Mouse (Mus musculus) MEL (cell line): ENCODE results near the gene Gcnt4. TPM values are rescaled to one million over a fixed set of nuclear protein-coding genes. Genes with fewer than 3 reads are reported as not detected.

ENCODE experiments used
- DNase-seq: peaks from one replicate; pipeline ENCODE4 v3.0.0; 2011; ENCODE audit warnings: low read depth, low spot score
- H3K27ac ChIP-seq: 2 replicates; pipeline ENCODE4 v1.5.1; 2012; ENCODE audit warnings: low read depth, mild to moderate bottlenecking, control low read depth, low read length, moderate library complexity; ENCODE audit not compliant: control insufficient read depth
- H3K27me3 ChIP-seq, 2 experiments: fragments of 150-350 bp in 1 of 2; sonication (generic) in 1 of 2; 2 replicates each; pipeline ENCODE4 v1.6.1; 2012; ENCODE audit warnings: low read length in 2 of 2, mild to moderate bottlenecking in 2 of 2, improper control_type of control experiment in 1 of 2, moderate library complexity in 1 of 2; ENCODE audit not compliant: insufficient read depth in 2 of 2, control insufficient read depth in 1 of 2
- H3K36me3 ChIP-seq, 2 experiments: 2 replicates each; pipeline ENCODE4 v1.6.1; 2012 to 2014; ENCODE audit warnings: low read length in 2 of 2, improper control_type of control experiment in 1 of 2, inconsistent platforms in 1 of 2, mild to moderate bottlenecking in 1 of 2; ENCODE audit not compliant: insufficient read depth in 2 of 2, control insufficient read depth in 1 of 2
- H3K4me1 ChIP-seq, 2 experiments: fragments of 150-350 bp in 1 of 2; sonication (generic) in 1 of 2; 2 replicates each; pipeline ENCODE4 v1.6.1; 2012; ENCODE audit warnings: low read length in 2 of 2, improper control_type of control experiment in 1 of 2, mild to moderate bottlenecking in 1 of 2; ENCODE audit not compliant: insufficient read depth in 2 of 2, control insufficient read depth in 1 of 2
- H3K4me3 ChIP-seq, 2 experiments: fragments of 150-350 bp in 1 of 2; sonication (generic) in 1 of 2; 2 replicates each; pipeline ENCODE4 v1.5.1; 2012; ENCODE audit warnings: low read depth in 2 of 2, low read length in 2 of 2, mild to moderate bottlenecking in 2 of 2, moderate library complexity in 2 of 2, control low read depth in 1 of 2, improper control_type of control experiment in 1 of 2; ENCODE audit not compliant: control insufficient read depth in 1 of 2, insufficient read depth in 1 of 2
- H3K79me2 ChIP-seq: 2 replicates; pipeline ENCODE4 v1.6.1; 2012; ENCODE audit warnings: mild to moderate bottlenecking, low read length, moderate library complexity; ENCODE audit not compliant: control insufficient read depth, poor library complexity, insufficient read depth
- H3K9ac ChIP-seq: 2 replicates; pipeline ENCODE4 v1.6.1; 2012; ENCODE audit warnings: low read depth, mild to moderate bottlenecking, control low read depth, low read length, moderate library complexity; ENCODE audit not compliant: control insufficient read depth, poor library complexity, severe bottlenecking
- H3K9me3 ChIP-seq: fragments of 150-350 bp; sonication (generic); replicated peaks from 2 replicates; pipeline ENCODE4 v1.6.1; 2012; ENCODE audit warnings: mild to moderate bottlenecking, low read length, improper control_type of control experiment, moderate library complexity; ENCODE audit not compliant: insufficient read depth
- BHLHE40 ChIP-seq: IDR thresholded peaks from 2 replicates; pipeline ENCODE4 v1.6.1; 2012; ENCODE audit warnings: low read depth, mild to moderate bottlenecking, inconsistent platforms, low read length, improper control_type of control experiment, borderline replicate concordance
- E2F4 ChIP-seq: IDR thresholded peaks from 2 replicates; pipeline ENCODE4 v1.6.1; 2011; ENCODE audit warnings: low read depth, low read length, improper control_type of control experiment, borderline replicate concordance
- ETS1 ChIP-seq: IDR thresholded peaks from 2 replicates; pipeline ENCODE4 v1.6.1; 2012; ENCODE audit warnings: low read depth, mild to moderate bottlenecking, inconsistent platforms, low read length, improper control_type of control experiment, moderate library complexity
- GABPA ChIP-seq: IDR thresholded peaks from 2 replicates; pipeline ENCODE4 v1.6.1; 2012; ENCODE audit warnings: low read depth, mild to moderate bottlenecking, inconsistent platforms, low read length, improper control_type of control experiment, moderate library complexity
- HCFC1 ChIP-seq: IDR thresholded peaks from 2 replicates; pipeline ENCODE4 v1.6.1; 2012; ENCODE audit warnings: low read depth, mild to moderate bottlenecking, inconsistent platforms, low read length, improper control_type of control experiment, moderate library complexity
- JUND ChIP-seq: IDR thresholded peaks from 2 replicates; pipeline ENCODE4 v1.6.1; 2011; ENCODE audit warnings: low read depth, mild to moderate bottlenecking, improper control_type of control experiment, low read length
- KAT2A ChIP-seq: conservative IDR thresholded peaks from 2 replicates; pipeline ENCODE4 v1.6.1; 2012; ENCODE audit warnings: low read depth, low read length, improper control_type of control experiment, inconsistent platforms
- MAX ChIP-seq: IDR thresholded peaks from 2 replicates; pipeline ENCODE4 v1.6.1; 2011; ENCODE audit warnings: low read length, improper control_type of control experiment
- MXI1 ChIP-seq: IDR thresholded peaks from 2 replicates; pipeline ENCODE4 v1.6.1; 2011; ENCODE audit warnings: mild to moderate bottlenecking, low read depth, low read length, improper control_type of control experiment
- MYB ChIP-seq: IDR thresholded peaks from 2 replicates; pipeline ENCODE4 v1.6.1; 2011; ENCODE audit warnings: mild to moderate bottlenecking, low read depth, low read length, improper control_type of control experiment
- NELFE ChIP-seq: IDR thresholded peaks from 2 replicates; pipeline ENCODE4 v1.6.1; 2011; ENCODE audit warnings: low read depth, low read length, improper control_type of control experiment
- POLR2A ChIP-seq, 2 experiments: IDR thresholded peaks; 2 replicates each; pipeline ENCODE4 v1.6.1; 2011 to 2012; ENCODE audit warnings: low read length in 2 of 2, mild to moderate bottlenecking in 2 of 2, control low read depth in 1 of 2, improper control_type of control experiment in 1 of 2, low read depth in 1 of 2, moderate library complexity in 1 of 2; ENCODE audit not compliant: control insufficient read depth in 1 of 2, insufficient read depth in 1 of 2, poor library complexity in 1 of 2
- POLR2AphosphoS2 ChIP-seq: IDR thresholded peaks from 2 replicates; pipeline ENCODE4 v1.6.1; 2011; ENCODE audit warnings: low read length, improper control_type of control experiment
- RCOR1 ChIP-seq: IDR thresholded peaks from 2 replicates; pipeline ENCODE4 v1.6.1; 2012; ENCODE audit warnings: low read depth, mild to moderate bottlenecking, inconsistent platforms, low read length, improper control_type of control experiment
- SIN3A ChIP-seq: IDR thresholded peaks from 2 replicates; pipeline ENCODE4 v1.6.1; 2012; ENCODE audit warnings: low read length, improper control_type of control experiment, inconsistent platforms
- TAL1 ChIP-seq: IDR thresholded peaks from 2 replicates; pipeline ENCODE4 v1.6.1; 2012; ENCODE audit warnings: mild to moderate bottlenecking, inconsistent platforms, low read length, moderate library complexity, mixed read lengths
- TBP ChIP-seq: IDR thresholded peaks from 2 replicates; pipeline ENCODE4 v1.8.0; 2011; ENCODE audit warnings: low read depth, low read length, improper control_type of control experiment
- UBTF ChIP-seq: IDR thresholded peaks from 2 replicates; pipeline ENCODE4 v1.6.1; 2012; ENCODE audit warnings: low read depth, mild to moderate bottlenecking, inconsistent platforms, low read length, improper control_type of control experiment, moderate library complexity, borderline replicate concordance; ENCODE audit not compliant: insufficient read depth
- USF1 ChIP-seq: IDR thresholded peaks from 2 replicates; pipeline ENCODE4 v1.6.1; 2014; ENCODE audit warnings: low read depth, mild to moderate bottlenecking, inconsistent platforms, low read length, improper control_type of control experiment, moderate library complexity
- USF2 ChIP-seq, 2 experiments: IDR thresholded peaks; 2 replicates each; pipeline ENCODE4 v1.6.1; 2011 to 2012; ENCODE audit warnings: improper control_type of control experiment in 2 of 2, low read length in 2 of 2, borderline replicate concordance in 1 of 2, inconsistent platforms in 1 of 2, low read depth in 1 of 2, mild to moderate bottlenecking in 1 of 2; ENCODE audit not compliant: insufficient read depth in 1 of 2
- ZC3H11A ChIP-seq: IDR thresholded peaks from 2 replicates; pipeline ENCODE4 v1.6.1; 2012; ENCODE audit warnings: low read depth, mild to moderate bottlenecking, inconsistent platforms, low read length, improper control_type of control experiment
- ZKSCAN1 ChIP-seq: IDR thresholded peaks from 2 replicates; pipeline ENCODE4 v1.6.1; 2012; ENCODE audit warnings: low read depth, mild to moderate bottlenecking, inconsistent platforms, low read length, improper control_type of control experiment, moderate library complexity
- ZNF384 ChIP-seq: IDR thresholded peaks from 2 replicates; pipeline ENCODE4 v1.6.1; 2012; ENCODE audit warnings: low read depth, mild to moderate bottlenecking, inconsistent platforms, low read length, improper control_type of control experiment
- polyA plus RNA-seq, 2 experiments: library from polyadenylated mRNA; stranded (reverse) in 1 of 2; unstranded in 1 of 2; fragments of >175 nt in 1 of 2; fragments of >200 nt in 1 of 2; gene quantifications; 2 replicates each; pipeline versions ENCODE4 v1.2.1 to v1.2.4; 2012; ENCODE audit warnings: low replicate concordance in 2 of 2, low read depth in 1 of 2; ENCODE audit not compliant: insufficient read length in 2 of 2, insufficient read depth in 1 of 2, missing spikeins in 1 of 2
- total RNA-seq: library from RNA; depleted of rRNA; stranded (reverse); fragments of 300-350 nt; gene quantifications from 2 replicates; pipeline ENCODE4 v1.2.3, GENCODE M21; 2012

Gene Gcnt4
- total and polyA plus RNA-seq, 3 experiments: not detected

DNA sequence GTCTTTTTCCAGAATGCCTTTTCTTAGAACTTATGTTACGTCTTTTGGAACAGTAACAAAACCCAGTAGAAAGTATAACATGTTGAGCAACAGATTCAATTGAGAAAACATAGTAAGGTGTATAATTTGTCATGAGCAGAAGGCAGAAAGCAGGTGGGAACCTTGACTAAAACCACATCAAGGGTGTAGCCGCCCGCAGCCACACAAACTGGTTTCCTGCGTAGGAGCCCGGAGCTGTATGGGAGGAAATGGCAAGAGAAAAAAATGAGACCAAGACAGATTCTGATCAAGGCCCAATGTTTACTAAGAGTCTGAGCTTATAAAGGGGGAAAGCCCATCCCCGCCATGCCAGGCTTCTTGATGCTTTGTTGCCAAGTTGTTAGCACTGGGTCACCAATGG is 32.0 kb downstream of the Gcnt4 start:
- Histone ChIP-seq H3K9ac (no peak overlapping the region), H3K9me3 (no peaks in the 10 kb centered on the region), H3K36me3 (no peaks in the 10 kb centered on the region), H3K4me1 (no peaks in the 10 kb centered on the region), H3K4me3 (no peak overlapping the region), H3K27ac (no peak overlapping the region), H3K27me3 (no peaks in the 10 kb centered on the region; a peak in 2 of 4 replicates), H3K79me2 (no peaks in the 10 kb centered on the region)
- TF ChIP-seq ZC3H11A: no peak
- no peak for TF ChIP-seq KAT2A
- no peak for TF ChIP-seq POLR2A (IDR thresholded peaks at IDR 0.05; ENCODE audit: control insufficient read depth in 1 of 2, insufficient read depth in 1 of 2, low read depth in 1 of 2, low read length in 2 of 2, poor library complexity in 1 of 2)
- no peak for TF ChIP-seq ZNF384
- no peak for TF ChIP-seq USF2 (IDR thresholded peaks at IDR 0.05; ENCODE audit: borderline replicate concordance in 1 of 2, insufficient read depth in 1 of 2, low read depth in 1 of 2, low read length in 2 of 2)
- no peak for TF ChIP-seq ZKSCAN1
- TF ChIP-seq TBP: no peak
- no peak for TF ChIP-seq JUND
- TF ChIP-seq UBTF: no peak
- no peak for TF ChIP-seq RCOR1
- no peak for TF ChIP-seq USF1
- no peak for TF ChIP-seq TAL1
- no peak for TF ChIP-seq GABPA
- no peak for TF ChIP-seq HCFC1
- TF ChIP-seq POLR2AphosphoS2: no peak
- DNase-seq: no peak

DNA sequence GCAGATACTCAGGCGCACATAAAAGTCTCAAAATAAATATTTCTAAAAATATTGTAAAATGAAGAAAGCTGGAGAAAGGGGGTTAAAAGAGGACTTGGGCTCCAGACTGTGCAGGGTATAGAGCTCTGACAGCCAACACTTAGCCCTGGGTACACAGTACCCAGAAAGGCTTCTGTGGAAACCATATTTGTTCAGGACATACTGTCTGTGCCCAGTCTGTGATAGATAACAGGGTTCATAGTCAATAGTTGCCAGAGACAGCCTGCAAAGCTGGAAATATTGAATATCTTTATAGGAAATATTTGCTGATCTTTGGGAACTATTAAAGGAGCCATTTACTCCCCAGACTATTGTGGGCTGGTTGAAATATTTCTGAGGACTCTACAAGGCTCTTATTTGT is 35.5 kb downstream of the Gcnt4 start:
- Histone ChIP-seq H3K4me3 (no peak overlapping the region), H3K79me2 (no peaks in the 10 kb centered on the region), H3K4me1 (no peaks in the 10 kb centered on the region), H3K27ac (no peak overlapping the region), H3K27me3 (no peaks in the 10 kb centered on the region; a peak in 2 of 4 replicates), H3K36me3 (no peaks in the 10 kb centered on the region), H3K9me3 (no peaks in the 10 kb centered on the region), H3K9ac (no peak overlapping the region)
- TF ChIP-seq POLR2A (IDR thresholded peaks at IDR 0.05; ENCODE audit: control insufficient read depth in 1 of 2, insufficient read depth in 1 of 2, low read depth in 1 of 2, low read length in 2 of 2, poor library complexity in 1 of 2): no peak
- TF ChIP-seq SIN3A: no peak
- no peak for TF ChIP-seq USF2 (IDR thresholded peaks at IDR 0.05; ENCODE audit: borderline replicate concordance in 1 of 2, insufficient read depth in 1 of 2, low read depth in 1 of 2, low read length in 2 of 2)
- no peak for TF ChIP-seq HCFC1
- no peak for TF ChIP-seq BHLHE40
- no peak for TF ChIP-seq E2F4
- no peak for TF ChIP-seq TAL1
- TF ChIP-seq ETS1: no peak
- TF ChIP-seq MXI1: no peak
- TF ChIP-seq MYB: no peak
- no peak for TF ChIP-seq MAX
- TF ChIP-seq ZKSCAN1: no peak
- TF ChIP-seq RCOR1: no peak
- no peak for TF ChIP-seq NELFE
- no peak for TF ChIP-seq KAT2A
- TF ChIP-seq UBTF: no peak
- no peak for DNase-seq
